Mouse (Mus musculus) gastrocnemius, postnatal 14 days (tissue): ENCODE measurements around the gene Gm20792. TPM values are rescaled to one million over a fixed set of nuclear protein-coding genes. Genes with fewer than 3 reads are reported as not detected.
"Not testable (repeated sequence)": the region's sequence is repeated elsewhere in the genome, so short reads cannot be mapped to it uniquely, and the experiment has no call there.

ENCODE experiments used
- DNase-seq: peaks from one replicate; pipeline ENCODE4 v3.0.0; 2021; ENCODE audit warnings: mixed read lengths
- intact Hi-C: fragments of 180-260 bp; cut with DNase I; formaldehyde crosslinking; loops from one replicate; pipeline ENCODE4 v1.15.1; 2025; ENCODE audit warnings: low total_unique reads
- long read RNA-seq, 2 experiments: library from polyadenylated mRNA; stranded (forward); transcript quantifications; one replicate each; pipeline ENCODE4 v2.0.0; 2021
- total RNA-seq, 2 experiments: library from RNA; stranded (reverse); gene quantifications; 2 replicates each; pipeline ENCODE4 v1.2.3; 2021

Gene Gm20792
- not detected for total RNA-seq
- long read RNA-seq, experiment 1, result 0 reads
- long read RNA-seq, experiment 2, result 0 reads

GRCm38 (mm10) chrY:48311555-48311954 is at the start of gene Gm20792:
Gene Gm20792 (plus strand): TSS chrY:48311855.
- DNase-seq, intact Hi-C loops: not testable (repeated sequence)
